Mouse (Mus musculus) right cerebral cortex, adult 2 months (tissue): ENCODE data around the gene Fam227b.
A peak's percentile ranks its signal among the peaks of the same experiment; 100 is the strongest.

Experiments
- DNase-seq, 2 experiments: peaks; one replicate each; pipeline ENCODE4 v3.0.0; 2021 to 2022; ENCODE audit warnings: low spot score in 2 of 2

Fam227b gene

DNA sequence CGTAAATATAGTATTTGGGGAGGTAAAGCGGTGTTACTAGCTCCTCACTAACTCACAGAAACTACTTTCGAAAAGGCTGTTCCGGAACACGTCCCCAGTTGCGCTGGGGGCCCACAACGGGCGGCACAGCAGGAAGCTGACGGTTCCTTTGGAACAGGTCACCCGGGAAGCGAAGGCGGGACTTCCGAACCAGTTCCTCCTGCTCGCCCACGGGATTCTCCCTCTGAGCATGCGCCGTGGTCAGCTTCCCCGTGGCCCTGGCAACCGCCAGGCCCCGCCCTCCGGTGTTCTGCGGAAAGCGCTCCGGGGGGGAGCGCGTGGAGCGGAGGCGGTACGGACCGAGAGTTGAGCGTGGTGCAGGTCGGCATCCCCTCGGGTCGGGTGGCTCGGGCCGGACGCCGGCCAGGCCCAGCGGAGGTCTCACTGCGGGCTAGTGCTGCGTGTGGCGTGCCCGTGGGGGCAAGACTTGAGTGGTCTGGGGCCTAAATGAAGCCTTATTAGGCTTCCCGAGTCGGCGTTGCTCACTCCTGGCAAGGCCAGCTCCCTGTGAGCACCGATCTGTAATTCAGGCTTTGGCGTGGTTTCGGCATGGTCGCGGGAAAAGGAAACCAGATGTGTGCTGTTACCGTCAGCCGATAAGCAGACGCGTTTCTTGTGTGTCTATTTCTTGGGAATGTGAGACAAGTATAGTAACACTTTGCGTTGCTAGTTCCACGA is at the start of gene Fam227b, which contains the start of gene Dtwd1:
Gene Fam227b (minus strand): TSS at position 150 of the 717 bp plus-strand sequence.
Gene Dtwd1 (plus strand): TSS at position 287 of the 717 bp plus-strand sequence.
- DNase-seq: peak; percentile 97 to 98

DNA sequence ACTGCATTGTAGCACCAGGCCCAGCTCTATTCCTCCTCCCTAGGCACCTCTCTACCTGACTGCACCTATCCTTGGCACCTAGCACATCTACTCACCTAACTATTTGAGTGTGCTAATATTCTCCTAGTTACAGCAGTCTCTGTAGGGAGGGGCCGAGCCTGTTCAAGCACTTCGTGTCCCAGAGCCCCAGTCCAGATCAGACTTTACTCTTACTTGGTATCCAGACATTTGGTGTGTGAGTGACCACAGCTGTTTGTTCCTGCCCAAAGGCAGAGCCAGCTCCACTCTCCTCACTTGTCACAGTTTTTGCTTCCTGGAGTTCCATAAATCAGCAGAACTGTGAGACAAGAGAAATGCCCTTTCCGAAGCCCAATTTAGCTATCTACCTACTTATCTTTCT is 47.2 kb upstream of the Fam227b start:
- no peak for DNase-seq

DNA sequence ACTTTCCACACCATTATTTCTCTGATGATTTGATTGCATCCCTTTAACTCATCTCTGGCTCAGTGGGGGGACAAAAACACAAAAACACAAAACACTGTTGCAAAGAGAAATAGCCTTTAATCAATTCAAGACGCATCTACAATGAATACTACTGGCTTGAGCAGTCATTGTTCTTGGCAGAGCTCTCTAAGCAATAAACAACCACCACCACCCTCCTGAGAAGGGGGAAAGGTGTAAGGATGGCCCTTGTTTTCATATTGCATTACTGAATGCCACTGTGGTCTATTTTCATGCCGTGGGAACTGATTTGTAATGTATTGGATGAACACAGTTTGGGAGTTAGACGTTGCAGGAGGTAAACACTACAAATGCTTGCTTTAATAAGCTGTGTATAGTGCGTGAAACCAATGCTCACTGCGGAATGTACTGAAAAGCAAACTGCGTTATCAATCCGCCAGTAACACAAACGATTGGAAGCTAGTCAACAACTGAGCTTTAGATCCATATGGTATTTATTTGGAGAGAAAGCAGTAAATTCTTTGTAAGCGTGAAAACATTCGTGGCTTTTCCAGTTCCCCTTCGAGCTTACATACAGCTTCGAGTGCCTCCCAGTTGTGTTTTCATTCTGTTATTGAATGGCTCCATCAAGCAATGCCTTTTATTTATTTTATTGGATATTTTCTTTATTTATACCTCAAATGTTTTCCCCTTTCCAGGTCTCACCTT is 44.0 kb upstream of the Fam227b start:
- no peak for DNase-seq

DNA sequence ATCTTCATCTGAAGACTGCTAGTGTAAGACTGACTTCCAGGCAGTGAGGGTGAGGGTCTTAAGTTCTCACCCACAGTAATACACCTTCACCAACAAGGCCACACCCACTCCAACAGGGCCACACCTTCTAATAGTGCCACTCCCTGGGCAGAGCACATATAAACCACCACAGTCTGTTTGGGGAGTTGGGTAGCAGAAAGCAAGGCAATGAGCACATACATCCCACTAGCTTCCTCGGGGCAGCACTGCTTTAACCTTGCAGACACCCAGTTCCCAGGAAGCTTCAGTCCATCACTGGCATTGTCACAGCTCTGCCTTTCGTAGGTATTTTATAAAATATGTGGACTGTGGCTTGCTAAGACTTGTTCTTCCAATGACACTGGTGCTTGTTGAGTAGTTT is 40.3 kb upstream of the Fam227b start:
- no peak for DNase-seq

DNA sequence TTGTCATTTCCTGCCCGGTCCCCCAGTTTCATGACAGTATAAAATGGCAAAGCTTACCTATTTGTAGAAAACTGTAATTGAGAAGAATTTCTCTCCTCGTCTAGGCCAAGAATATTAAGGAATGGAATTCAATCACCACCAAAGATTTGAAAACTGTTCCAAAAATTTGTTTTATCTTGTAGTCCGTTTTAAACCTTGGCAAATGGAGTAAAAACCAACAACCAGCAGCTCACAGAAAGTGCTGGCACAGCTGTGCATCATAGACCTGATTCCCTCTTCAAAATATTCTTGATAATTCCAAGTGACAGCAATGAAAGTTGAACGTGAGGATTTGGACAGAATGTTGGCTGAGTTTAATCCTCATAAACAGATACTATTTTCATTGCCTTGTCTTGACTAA is 39.5 kb upstream of the Fam227b start:
- DNase-seq: no peak

DNA sequence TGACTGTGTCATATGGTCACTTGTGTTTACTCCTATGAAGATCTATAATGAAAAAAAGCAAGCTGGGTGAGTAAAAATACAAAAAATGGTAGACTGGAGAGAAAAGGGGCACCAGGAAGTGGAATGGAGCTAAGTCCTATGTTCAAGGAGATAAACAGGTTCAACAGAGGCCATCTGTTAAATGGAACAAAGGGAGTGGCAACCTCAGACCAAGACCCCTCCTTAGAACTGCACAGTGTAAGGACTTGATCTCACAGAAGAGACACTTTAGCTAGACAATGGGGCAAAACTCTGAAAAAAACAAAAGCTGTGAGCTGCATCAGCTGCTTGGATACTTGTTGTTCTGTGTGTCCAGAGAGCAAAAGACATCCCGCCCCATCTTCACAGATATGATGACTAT is 19.6 kb upstream of the Fam227b start:
- DNase-seq: no peak

DNA sequence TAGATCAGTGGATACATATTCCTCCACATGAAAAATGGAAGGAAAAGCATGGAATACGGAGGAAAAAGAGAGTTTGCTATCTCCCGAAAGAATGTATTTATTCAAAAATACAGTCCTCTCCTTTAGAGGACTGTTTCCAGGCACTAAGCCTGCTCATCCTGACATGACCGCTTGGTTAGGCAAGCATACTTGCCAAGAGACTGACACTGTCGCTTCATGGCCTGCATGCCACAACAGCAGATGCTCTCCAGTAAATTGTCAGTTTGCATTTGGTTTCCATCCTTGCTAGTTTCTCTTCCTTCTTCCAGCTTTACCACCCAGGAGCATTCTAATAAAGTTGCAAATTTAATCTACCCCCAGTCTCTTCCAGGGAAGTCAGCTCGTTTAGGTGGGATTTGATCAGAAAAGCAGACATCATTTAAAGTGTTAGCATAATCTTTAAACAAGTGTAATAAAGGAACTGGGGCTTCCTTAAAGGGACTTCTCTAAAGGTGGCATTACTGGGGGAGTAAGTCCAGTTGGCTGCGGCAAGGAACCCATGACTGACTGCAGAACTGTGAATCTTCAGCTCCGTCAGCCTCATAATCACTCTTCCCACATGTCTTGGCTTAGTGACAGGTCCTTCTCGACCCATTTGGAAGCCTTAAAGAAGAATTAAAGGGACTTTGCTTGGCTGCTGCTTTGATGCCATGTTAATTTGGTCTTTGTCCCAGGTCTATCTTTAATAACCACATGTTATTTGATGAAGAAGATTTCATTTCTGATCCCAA is 15.2 kb upstream of the Fam227b start:
- no peak for DNase-seq

DNA sequence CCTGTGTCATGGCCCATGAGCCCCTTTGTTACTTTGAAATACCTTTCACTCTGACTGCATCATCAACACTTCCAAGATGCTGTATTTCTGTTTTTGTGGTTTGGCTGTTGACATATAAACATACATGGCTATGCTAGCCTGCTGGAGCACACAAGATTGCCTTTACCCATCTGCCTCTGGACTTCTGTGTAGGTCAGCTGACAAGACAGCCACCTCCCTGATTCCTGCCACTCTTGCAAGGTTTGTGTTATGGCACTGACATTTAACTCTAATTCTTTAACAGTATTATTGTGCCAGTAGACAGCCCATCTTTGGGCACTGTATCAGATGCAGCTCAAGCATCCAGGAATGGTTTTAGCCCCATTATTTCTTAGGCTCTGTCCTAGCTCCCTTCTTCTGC is 14.5 kb upstream of the Fam227b start:
- DNase-seq: no peak

DNA sequence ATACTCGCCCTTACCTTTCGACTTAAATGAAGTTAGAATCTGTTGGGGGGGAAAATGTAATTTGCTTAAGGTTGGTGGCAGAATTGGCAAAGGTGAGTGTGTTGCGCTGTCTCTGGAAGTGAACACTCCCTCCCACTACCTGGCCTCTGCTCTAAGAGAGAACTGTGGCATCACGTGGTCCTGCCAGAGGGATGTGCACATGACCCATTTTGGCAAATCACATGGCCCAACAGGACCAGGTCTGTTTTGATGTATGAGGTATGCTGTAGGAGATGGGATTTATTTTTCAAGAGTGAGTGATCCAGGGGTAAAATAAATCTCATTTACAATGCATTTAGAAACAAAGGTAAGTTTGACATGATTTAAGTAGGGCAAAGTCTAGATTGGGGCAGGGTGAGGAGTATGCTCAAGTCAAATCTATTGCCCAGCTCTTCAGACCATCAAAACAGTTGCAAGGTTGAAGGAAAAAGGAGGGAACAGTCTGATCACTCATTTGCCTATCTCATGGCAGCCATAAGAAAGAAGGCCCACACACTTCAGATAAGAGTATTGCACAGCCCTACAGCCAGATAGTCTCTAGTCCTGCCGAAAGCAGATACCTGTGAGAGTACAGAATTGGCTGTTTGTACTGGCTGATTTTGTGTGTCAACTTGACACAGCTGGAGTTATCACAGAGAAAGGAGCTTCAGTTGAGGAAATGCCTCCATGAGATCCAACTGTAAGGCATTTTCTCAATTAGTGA is 13.6 kb upstream of the Fam227b start:
- no peak for DNase-seq

DNA sequence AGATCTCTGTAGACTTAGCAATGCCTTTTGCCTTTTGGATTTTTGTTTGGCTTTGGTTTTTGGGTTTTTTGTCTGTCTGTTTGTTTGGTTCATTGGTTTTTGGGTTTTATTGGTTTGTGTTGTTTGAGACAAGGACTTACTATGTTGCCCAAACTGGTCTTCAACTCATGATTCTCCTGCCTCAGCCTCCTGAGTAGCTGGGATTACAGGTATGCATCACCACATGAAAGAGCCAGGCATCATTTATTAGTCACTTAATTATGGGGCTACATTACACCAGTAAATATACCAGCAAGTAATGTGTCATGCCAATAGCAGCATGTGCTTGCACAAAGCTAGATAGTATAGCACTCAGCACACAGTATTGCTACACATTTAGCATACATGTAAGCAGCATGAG is 4.1 kb downstream of the Fam227b start:
- no peak for DNase-seq

DNA sequence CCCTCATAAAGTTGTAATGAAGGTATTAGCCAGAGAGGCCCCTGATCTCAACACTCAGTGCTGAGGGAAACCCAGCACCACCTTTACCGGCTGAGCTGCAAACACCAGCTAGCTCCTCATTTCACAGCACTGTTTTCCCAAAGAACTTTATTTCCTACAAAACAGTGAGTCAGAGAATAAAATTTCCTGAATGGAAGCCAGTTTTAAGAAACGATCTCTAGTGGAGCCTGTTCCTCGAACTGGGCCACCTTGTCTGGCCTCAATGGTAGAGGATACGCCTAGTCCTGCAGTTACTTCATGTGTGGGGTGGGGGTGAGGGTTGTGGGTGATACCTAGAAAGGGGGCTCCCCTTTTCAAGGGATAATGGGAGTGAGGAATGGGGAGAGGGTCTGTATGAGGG is 57.2 kb downstream of the Fam227b start:
- no peak for DNase-seq

DNA sequence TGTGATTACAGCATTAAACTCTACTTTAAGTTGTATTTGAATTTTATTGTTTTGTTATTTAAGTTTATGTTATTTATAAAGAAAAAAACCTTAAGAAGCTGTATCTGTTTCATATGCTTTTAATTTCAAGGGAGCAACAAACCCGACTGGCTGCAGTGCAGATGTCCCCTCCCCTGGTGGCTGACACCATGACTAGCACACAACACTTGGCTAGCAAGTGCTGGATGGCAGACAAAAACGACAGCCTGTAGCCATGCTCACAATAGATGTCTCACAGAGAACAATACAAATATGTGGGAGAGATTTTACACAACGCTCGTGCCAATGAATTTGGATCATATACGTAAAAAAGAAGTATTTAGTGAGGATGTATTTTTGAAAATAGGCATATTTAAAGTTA is 61.4 kb downstream of the Fam227b start:
- DNase-seq: no peak

DNA sequence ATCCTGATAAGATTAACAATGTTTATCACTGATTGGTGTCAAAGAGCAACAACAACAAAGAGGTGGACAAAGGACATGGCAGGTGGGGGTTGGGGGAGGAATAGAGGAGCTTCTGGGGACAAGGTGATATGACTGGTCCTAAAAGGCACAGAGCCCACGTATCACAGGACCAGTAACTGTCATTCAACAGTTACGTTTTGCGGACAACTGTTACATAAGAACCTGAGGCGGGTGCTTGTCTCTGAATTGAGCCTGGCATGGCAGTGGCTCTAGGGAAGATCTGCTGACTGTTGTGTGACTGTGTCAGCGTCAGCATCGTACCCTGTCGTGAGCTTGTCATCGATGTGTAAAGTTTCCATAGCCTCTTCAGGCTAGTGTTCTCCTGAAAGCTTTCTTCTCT is 65.6 kb downstream of the Fam227b start:
- no peak for DNase-seq

DNA sequence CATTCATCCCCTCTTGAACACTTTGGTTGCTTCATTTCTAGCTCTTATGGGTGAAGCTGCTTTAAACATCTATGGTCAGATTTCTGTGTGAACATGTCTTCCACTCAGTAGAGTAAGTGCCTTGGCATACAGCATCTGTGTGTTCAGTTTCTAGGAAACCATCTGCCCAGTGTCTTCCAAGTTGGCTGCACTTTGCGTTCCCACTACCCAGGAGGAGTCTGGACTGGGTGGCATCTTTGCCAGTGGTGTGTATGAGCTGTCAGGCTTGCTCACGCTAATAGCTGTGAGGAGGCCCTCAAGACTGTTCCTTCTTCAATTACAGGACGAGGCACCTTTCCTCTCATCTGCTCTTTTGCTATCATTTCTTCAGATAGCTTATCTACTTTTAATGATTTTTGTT is 67.5 kb downstream of the Fam227b start:
- no peak for DNase-seq

DNA sequence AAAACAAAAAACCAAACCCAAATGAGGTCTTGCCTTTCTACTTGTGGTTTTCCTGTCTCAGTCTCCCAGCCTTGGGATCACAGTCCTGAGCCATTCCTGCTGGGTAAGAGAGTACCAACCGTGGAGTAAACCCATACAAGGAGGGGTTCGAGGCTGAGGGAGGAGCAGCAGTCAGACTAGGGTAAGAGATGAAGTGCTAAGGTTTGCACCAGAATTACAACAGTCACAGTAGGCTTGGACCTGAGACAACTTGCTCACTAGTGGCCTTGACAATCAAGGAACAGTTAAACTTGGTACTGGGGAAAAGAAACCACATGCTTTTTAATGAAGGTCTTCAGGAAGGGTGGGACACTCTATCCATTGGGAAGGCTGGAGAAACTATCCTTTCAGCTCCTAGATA is 72.7 kb downstream of the Fam227b start:
- no peak for DNase-seq

DNA sequence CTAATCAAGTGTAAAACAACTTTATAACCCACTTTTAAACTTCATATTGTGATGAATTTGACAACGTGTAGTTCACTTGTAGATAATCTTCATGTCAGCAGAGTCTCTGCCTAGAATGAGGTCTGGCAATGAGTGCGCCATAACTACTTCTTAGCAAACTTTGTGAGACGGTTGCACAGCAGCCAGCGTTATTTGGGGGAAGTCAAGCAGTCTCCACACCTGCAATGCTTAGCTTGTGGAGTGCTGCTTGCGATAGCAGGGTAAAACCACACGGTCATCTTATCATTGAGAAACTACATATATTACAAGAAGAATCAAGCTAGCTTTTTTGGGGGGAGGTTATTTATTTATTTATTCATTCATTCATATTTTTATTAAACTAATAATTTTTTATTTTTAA is 75.3 kb downstream of the Fam227b start:
- DNase-seq: no peak

DNA sequence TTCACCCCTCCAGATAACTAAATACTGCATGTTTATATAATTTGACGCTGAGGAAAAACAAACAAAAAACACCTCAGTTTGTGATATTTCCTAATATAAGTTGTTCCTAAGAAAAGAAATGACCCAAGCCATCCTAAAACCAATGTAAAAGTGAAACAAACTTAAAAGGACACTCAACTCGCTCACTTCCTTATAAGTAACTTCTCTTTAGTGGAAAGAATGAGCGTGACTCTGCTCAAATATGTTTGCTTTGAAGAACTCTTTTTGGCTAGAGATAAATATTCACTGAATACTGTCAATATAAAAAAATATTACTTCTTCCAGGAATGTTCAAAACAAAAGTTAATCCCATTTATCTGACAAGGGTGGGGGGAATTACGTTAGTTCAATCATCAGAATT is 78.1 kb downstream of the Fam227b start:
- no peak for DNase-seq

DNA sequence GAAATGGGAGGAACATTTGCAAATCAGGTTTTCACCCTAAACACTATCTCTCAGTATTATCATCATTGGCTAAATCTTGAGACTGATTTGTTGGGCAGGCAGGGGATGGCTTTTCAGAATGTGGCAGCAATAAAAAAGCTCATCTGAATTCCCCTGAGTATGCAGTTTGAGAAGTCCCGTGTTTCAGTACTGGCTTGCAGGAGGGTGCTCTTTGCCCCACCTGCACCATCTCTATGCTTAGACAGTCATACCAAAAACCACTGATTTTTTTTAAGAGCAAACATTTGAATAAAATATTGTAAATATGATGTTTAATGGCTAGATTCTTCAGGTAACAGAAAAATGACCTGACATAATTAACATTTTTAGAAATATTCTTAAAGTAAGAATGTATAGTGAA is 82.1 kb downstream of the Fam227b start:
- DNase-seq: no peak

DNA sequence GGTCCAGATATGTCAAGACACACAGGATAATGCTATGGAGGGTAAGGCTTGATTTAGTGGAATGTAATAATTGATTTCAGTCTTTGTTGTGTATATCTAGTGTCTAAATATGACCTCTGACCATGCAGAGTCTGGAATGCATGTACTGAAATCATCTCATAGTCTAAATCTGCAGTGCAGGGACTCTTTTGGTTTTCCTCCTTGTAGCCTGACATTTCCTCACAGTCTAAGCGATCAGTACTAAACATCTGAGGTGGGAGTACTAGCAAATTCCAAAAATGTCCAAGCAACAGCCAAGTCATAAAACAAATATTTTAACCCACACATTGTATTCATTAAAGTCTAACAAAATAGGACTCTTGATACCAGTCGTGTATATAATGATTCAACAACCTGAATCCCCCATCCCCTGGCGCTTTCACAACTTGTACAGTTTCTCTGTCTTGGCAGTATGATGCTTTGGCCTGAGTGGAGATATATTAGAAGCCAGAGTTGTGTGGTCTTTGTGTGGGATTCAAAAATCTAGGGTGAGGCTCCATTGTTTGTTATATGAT is 86.4 kb downstream of the Fam227b start:
- no peak for DNase-seq

DNA sequence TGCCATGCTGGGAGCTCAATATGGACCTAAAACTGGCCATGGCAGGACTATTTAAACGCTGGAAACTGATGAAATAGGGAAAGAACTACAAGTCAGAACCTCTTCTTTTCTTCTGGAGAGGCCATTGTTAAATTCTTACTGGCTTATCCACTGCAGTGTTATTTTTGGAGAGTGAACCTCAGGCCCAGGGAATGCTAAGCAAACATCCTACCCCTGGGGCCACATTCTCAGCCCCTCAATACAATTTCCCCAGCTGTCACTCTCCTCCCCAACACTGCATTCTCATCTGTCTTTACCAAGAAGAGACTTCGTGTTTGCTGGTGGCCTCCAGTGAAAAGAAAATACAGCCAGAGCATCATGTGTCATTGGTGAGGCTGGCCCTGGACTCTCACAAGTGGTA is 87.0 kb downstream of the Fam227b start:
- DNase-seq: no peak

DNA sequence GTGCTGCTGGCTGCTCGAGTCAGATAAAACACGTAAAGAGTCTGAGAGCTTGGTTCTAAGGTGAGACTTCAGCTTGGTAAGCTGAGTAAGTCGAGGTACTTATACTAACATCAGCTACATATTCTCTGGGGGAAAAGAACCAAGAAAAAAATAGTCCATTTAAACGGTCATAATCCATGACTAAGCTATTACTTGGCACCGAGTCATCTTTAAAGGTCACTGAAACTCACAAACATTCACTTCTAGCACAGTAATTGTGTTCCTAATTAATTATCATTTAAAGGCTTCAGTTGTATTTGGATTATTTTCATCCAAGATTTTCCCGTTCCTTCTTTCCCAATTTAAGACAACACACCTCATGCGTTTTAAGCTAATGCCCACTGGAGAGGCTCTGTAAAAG is 88.9 kb downstream of the Fam227b start:
- no peak for DNase-seq
